Mouse (Mus musculus) liver, embryonic 11.5 days (tissue): ENCODE measurements around the gene Tpd52l1. TPM values are rescaled to one million over a fixed set of nuclear protein-coding genes. Genes with fewer than 3 reads are reported as not detected.
"Not testable (repeated sequence)": the region's sequence is repeated elsewhere in the genome, so short reads cannot be mapped to it uniquely, and the experiment has no call there.

Experiments
- ATAC-seq: fragments of 200-750 bp; cut with Nextera tagmentation; replicated peaks from 2 replicates; pipeline ENCODE4 v1.8.0; 2017; ENCODE audit warnings: moderate number of reproducible peaks, mild to moderate bottlenecking, moderate TSS enrichment, moderate library complexity; ENCODE audit not compliant: low FRiP score
- DNase-seq: peaks from one replicate; pipeline ENCODE4 v3.0.0-alpha.2; 2017; ENCODE audit warnings: low spot score
- H3K27ac ChIP-seq: fragments of 300-500 bp; sonication (generic); 2 replicates; pipeline ENCODE4 v1.5.1; 2014; ENCODE audit warnings: mild to moderate bottlenecking, low read depth, low read length, control low read depth
- H3K27me3 ChIP-seq: fragments of 300-500 bp; sonication (generic); replicated peaks from 2 replicates; pipeline ENCODE4 v1.6.1; 2014; ENCODE audit warnings: low read length, mixed read lengths; ENCODE audit not compliant: control insufficient read depth, insufficient read depth
- H3K36me3 ChIP-seq: fragments of 300-500 bp; sonication (generic); 2 replicates; pipeline ENCODE4 v1.6.1; 2014; ENCODE audit warnings: mild to moderate bottlenecking, low read length, moderate library complexity, mixed read lengths; ENCODE audit not compliant: control insufficient read depth, insufficient read depth
- H3K4me1 ChIP-seq: fragments of 300-500 bp; sonication (generic); replicated peaks from 2 replicates; pipeline ENCODE4 v1.6.1; 2014; ENCODE audit warnings: low read length, mixed read lengths; ENCODE audit not compliant: control insufficient read depth, insufficient read depth
- H3K4me2 ChIP-seq: fragments of 300-500 bp; sonication (generic); 2 replicates; pipeline ENCODE4 v1.6.1; 2014; ENCODE audit warnings: mild to moderate bottlenecking, control low read depth, moderate library complexity
- H3K4me3 ChIP-seq: fragments of 300-500 bp; sonication (generic); 2 replicates; pipeline ENCODE4 v1.5.1; 2014; ENCODE audit warnings: low read depth, low read length, control low read depth
- H3K9ac ChIP-seq: fragments of 300-500 bp; sonication (generic); 2 replicates; pipeline ENCODE4 v1.6.1; 2014; ENCODE audit warnings: low read depth, low read length, control low read depth
- H3K9me3 ChIP-seq: fragments of 300-500 bp; sonication (generic); 2 replicates; pipeline ENCODE4 v1.6.1; 2016; ENCODE audit warnings: low read length, inconsistent platforms, mixed read lengths; ENCODE audit not compliant: control insufficient read depth
- WGBS: fragments of 180-500 bp; shearing (Covaris S2); extraction: QIAGEN DNeasy Blood & Tissue Kit; methylation state at CpG from one replicate; pipeline ENCODE4 v1.1.7; 2014; 5-methylcytosine and 5-hydroxymethylcytosine counted together
- polyA plus RNA-seq: library from polyadenylated mRNA; unstranded; fragments of >200 nt; fragmentation: Nextera tagmentation; extraction: Ambion mirVana; gene quantifications from 2 replicates; pipeline ENCODE4 v1.2.1, GENCODE M21; 2014

The Tpd52l1 gene
- polyA plus RNA-seq, 1 experiment from 2014 or later, result 6.5 TPM

DNA sequence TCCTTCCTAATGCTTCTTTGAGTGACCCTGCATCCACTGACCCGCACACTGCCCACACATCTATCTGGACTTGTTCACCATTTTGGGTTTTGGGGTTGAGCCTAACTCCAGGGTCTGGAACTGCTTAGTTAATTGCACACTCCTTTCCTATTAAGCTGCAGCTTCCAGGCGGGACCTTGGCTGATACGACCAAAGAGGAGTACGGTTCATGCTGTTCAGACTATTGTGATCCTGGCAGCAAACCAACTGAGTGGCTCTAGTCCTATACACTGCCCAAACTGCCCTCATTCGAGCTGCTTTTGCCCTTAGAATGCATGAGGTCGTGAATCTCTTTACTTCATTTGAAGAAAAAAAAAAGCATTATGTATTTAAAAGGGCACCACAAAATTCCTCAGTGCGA, 1.6 kb downstream of the Tpd52l1 start:
- Histone ChIP-seq H3K9ac (no peak overlapping the region), H3K9me3 (no peaks in the 10 kb centered on the region), H3K4me2 (no peak overlapping the region), H3K4me1 (no peaks in the 10 kb centered on the region), H3K36me3 (no peaks in the 10 kb centered on the region), H3K4me3 (no peak overlapping the region), H3K27ac (no peak overlapping the region), H3K27me3 (no peaks in the 10 kb centered on the region; the same call in 1 of the 2 replicates)
- DNase-seq, result no peak
- no peak for ATAC-seq
- 79% methylated on average over 7 of the region's 7 CpGs for WGBS

DNA sequence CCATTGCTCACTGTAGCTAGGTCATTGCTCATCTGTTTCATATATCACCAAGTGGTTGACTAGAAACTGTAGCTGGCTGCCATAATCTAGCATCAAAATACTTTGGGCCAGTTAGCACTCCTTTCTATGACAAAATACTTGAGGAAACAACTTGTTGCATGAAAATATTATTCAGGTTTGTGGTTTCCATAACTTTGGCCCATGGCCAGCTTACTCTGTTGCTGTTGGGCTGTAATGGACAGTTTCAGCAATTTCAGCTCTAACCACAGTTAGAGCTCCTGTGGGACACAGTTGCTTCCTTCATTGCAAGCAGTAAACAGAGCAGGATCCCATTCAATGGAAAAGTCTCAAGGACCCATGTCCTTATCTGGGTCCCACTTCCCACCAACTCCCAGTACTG, 4.3 kb downstream of the Tpd52l1 start:
- Histone ChIP-seq H3K4me1 (no peaks in the 10 kb centered on the region), H3K9ac (no peak overlapping the region), H3K27ac (no peak overlapping the region), H3K4me2 (no peak overlapping the region), H3K36me3 (no peaks in the 10 kb centered on the region), H3K27me3 (no peaks in the 10 kb centered on the region; the same call in 1 of the 2 replicates), H3K4me3 (no peak overlapping the region), H3K9me3 (no peaks in the 10 kb centered on the region)
- no peak for ATAC-seq
- DNase-seq, result no peak

DNA sequence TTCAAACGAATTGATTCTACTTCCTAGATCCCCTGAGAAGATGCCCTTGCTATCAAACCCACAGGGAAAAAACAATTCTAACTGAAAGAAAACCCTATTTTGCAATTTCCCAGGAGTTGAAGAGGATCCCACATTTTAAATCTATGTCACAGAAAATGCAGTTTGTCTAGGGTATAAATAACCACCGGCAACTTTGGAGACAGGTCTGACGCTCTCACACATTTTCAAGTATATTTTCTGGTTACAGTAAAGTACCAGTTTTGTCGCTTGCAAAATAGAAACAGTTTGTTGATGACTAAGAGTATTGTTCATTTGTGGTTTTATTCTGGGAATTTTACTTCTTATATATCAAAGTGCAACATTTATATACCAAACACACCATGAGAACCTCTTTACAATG, 9.7 kb downstream of the Tpd52l1 start:
- H3K36me3 ChIP-seq, result no peaks in the 10 kb centered on the region
- ATAC-seq, result no peak
- no peak for DNase-seq
- no peak overlapping the region for H3K9ac ChIP-seq
- no peaks in the 10 kb centered on the region for H3K9me3 ChIP-seq
- no peak overlapping the region for H3K4me3 ChIP-seq
- no peaks in the 10 kb centered on the region for H3K4me1 ChIP-seq
- 68% methylated on average over 4 of the region's 4 CpGs for WGBS
- no peak overlapping the region for H3K4me2 ChIP-seq
- no peaks in the 10 kb centered on the region for H3K27me3 ChIP-seq
- no peak overlapping the region for H3K27ac ChIP-seq

DNA sequence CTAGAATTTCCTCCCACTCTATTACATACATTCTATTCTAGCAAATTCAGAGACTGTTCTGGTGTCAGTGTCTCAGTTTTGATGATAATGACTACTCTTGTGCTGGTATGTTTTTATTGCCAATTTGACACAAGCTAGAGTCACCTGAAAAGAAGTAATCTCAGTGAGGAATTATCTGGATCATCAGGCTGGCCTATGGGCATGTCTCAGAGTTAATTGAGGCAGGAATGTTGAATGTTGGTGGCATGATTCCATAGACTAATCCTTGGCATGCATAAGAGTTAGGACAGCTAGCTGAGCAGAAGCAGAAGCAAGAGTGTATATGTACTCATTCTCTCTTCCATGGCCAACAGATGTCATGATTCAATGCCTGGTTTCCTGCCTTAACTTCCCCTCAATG, 27.8 kb downstream of the Tpd52l1 start:
- ATAC-seq (no peak), DNase-seq (no peak)
- H3K36me3 ChIP-seq, result no peaks in the 10 kb centered on the region
- no peak overlapping the region for H3K9ac ChIP-seq
- H3K4me2 ChIP-seq, result no peak overlapping the region
- H3K4me3 ChIP-seq, result no peak overlapping the region
- H3K27ac ChIP-seq, result no peak overlapping the region
- no peaks in the 10 kb centered on the region for H3K27me3 ChIP-seq
- H3K9me3 ChIP-seq, result no peaks in the 10 kb centered on the region
- no peaks in the 10 kb centered on the region for H3K4me1 ChIP-seq

DNA sequence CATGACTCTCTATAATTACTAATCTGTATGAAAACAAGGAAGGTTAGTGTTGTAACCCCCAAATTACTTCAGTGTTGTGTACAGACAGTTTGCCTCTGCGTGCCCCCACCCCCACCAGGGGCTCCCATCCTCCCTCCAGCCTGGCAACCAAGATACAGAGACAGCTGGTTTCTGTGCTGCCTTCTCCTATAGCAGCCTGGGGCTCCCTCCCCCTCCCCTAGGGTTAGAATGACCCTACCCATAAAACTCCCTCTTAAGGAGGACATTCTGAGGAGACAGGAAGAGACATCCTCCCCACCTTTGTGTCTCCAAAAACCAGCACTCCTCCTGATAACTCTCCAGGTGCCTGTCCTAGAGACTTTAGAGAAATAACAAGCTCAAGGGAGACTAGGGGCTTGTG, 52.8 kb downstream of the Tpd52l1 start:
- Histone ChIP-seq H3K36me3 (no peaks in the 10 kb centered on the region), H3K9me3 (no peaks in the 10 kb centered on the region), H3K27ac (no peak overlapping the region), H3K9ac (no peak overlapping the region), H3K27me3 (no peaks in the 10 kb centered on the region), H3K4me2 (no peak overlapping the region), H3K4me3 (no peak overlapping the region), H3K4me1 (no peaks in the 10 kb centered on the region)
- no peak for DNase-seq
- ATAC-seq, result no peak
- 70% methylated on average over 1 of the region's 1 CpGs for WGBS

DNA sequence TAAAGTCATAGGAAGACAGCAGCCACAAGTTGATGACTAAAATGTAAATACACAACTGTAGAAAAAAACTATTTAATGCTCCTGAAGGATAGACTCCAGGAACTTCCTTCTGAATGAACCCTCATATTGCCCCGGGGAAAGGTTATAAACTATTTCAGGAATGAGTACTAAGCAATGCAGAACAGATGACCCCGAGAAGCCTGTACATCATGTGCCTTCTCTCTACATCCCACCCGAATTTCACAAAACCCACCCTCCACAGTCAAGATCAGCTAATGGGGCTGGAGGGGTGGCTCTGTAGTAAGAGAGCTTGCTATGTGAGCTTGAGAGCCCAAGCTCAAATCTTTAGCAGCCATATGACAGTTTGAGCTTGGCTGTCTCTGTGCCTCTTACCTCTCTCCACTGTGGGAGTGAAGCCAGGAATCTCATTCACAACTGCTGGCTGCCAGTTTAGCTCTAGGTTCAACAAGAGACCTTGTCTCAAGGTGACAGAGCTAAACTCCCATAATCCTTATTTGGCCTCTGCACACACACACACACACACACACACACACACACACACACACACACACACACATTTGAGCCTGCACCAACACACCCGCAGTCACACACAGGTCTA, 54.9 kb downstream of the Tpd52l1 start:
- H3K27ac ChIP-seq, result no peak overlapping the region
- H3K4me2 ChIP-seq, result no peak overlapping the region
- no peaks in the 10 kb centered on the region for H3K4me1 ChIP-seq
- no peak for ATAC-seq
- DNase-seq, result no peak
- no peak overlapping the region for H3K9ac ChIP-seq
- 76% methylated on average over 4 of the region's 4 CpGs for WGBS
- no peaks in the 10 kb centered on the region for H3K27me3 ChIP-seq
- no peak overlapping the region for H3K4me3 ChIP-seq
- no peaks in the 10 kb centered on the region for H3K9me3 ChIP-seq
- no peaks in the 10 kb centered on the region for H3K36me3 ChIP-seq

DNA sequence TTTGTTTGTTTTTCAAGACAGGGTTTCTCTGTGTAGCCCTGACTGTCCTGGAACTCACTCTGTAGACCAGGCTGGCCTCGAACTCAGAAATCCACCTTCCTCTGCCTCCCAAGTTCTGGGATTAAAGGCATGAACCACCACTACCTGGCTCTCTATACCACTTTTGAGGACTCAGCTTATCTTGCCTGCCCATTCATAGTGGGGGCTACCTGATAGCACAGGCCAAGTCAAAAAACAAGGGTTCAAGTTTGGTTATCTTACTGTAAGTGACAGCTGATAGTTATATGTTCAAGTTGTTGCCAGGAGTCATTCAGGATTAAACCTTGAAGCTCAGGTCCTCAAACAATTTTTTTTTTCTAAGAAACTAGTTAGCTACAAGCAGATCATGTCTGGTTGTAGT, 57.2 kb downstream of the Tpd52l1 start:
- not testable (repeated sequence) for H3K9me3 ChIP-seq, H3K4me2 ChIP-seq, DNase-seq, H3K4me3 ChIP-seq, H3K9ac ChIP-seq, H3K36me3 ChIP-seq, H3K27me3 ChIP-seq, H3K4me1 ChIP-seq, H3K27ac ChIP-seq
- peak; percentile 97 for ATAC-seq
- 73% methylated on average over 1 of the region's 1 CpGs for WGBS

DNA sequence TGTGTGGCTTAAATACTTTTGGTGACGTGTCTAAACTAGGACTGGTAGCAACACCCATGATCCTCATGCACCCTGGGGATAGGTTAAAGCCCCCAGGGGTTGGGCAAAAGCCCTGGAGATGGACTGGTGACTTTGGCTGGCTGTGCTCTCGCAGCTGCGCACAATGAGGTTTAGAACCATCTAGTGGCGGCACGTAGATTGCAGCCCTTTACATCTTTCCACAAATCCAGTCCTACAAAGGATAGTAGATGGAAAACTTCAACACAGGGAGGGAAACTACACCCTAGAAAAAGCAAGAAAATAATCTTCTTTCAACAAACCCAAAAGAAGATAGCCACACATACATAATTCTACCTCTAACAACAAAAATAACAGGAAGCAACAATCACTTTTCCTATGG, 75.6 kb downstream of the Tpd52l1 start:
- not testable (repeated sequence) for H3K9ac ChIP-seq, H3K36me3 ChIP-seq, ATAC-seq, H3K27ac ChIP-seq, H3K4me1 ChIP-seq, H3K9me3 ChIP-seq, H3K4me3 ChIP-seq, H3K4me2 ChIP-seq, H3K27me3 ChIP-seq, DNase-seq
- WGBS, result 16% methylated on average over 4 of the region's 5 CpGs

DNA sequence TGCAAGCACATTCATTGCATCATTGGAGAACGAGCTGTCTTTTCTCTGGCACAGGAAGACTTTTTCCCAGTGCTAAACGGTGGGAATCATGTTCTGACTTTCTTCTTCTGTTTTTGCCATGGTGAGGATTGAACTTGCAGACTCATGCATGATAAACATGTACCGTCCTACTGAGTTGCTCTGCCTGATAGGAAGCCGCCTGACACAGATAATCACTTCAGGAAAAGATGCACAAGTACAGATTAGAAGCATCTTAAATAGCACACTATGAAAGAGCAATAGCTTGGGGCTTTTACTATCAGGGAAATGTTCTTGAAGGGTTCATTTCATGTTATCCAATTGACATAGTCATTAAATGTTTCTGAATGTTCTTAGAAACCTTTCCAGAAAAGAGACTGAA, 86.0 kb downstream of the Tpd52l1 start:
- Histone ChIP-seq H3K4me1 (no peaks in the 10 kb centered on the region), H3K36me3 (no peaks in the 10 kb centered on the region), H3K9ac (no peak overlapping the region), H3K4me3 (no peak overlapping the region), H3K27me3 (no peaks in the 10 kb centered on the region), H3K27ac (no peak overlapping the region), H3K9me3 (no peaks in the 10 kb centered on the region), H3K4me2 (no peak overlapping the region)
- WGBS, result 55% methylated on average over 4 of the region's 4 CpGs
- no peak; the same call in 1 of the 2 replicates for ATAC-seq
- DNase-seq, result no peak
